Mouse (Mus musculus): ENCODE measurements around the gene Pyy. TPM values are rescaled to one million over a fixed set of nuclear protein-coding genes. Genes with fewer than 3 reads are reported as not detected.
A peak's percentile ranks its signal among the peaks of the same experiment; 100 is the strongest.

The Pyy gene
- polyA plus RNA-seq, 2 experiments: 0.22 TPM; not detected in 1

DNA sequence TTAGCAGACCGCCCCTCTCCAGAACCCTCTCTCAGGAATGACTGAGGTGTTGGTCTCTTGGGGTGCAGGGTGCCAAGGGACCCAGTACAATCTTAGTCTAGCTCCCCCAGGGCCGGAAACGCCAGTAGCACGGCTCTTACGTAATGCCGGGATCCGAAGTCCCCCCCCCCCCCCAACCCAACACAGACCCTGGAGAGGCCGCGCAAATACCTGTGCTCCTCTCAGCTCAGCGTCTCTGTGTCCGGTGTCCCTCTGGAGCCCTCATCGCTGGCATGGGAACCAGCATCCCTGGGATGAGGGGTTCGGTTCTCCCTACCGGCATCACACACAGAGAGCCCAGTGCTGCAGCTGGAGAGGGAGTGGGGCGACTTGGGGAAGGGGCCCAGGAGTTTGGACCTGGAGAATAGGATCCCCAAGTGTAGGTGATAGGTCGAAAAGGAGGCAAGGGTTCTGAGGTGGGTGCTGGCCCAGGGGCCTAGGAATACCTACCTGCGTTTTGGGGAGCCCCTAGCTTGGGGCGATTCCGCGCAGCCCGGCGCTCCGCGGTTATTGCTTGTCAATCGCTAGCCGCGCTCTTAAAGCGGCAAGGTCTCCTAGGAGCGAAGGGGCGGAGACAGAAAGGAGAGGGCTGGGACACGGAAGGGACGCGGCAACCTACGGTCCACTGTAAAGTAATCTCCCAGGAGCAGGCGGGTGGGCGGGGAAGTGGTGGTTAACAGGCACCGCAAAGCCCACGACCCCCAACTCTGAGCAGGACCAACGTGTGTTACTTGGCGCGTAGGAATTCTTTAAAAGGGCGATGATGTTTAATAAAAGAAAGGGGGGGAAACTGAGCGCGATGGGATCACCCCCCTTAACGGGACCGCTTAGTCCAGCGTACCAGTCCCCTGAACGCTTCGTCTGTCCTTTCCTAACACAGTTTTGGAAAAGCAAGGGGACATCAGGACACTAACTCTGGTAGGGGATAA, 19.4 kb downstream of the Pyy start, which contains the start of gene Mpp2:
Gene Mpp2, minus strand, starts transcription at position 585 of the 968 bp plus-strand sequence.
- Histone ChIP-seq H3K4me3 (ENCODE audit: insufficient read depth in 1 of 2, low read depth in 2 of 2, low read length in 2 of 2) (peak within 1 kb of the TSS; percentile 92 to 95), H3K4me2 (ENCODE audit: low read depth) (peak within 1 kb of the TSS; percentile 90), H3K9me3 (ENCODE audit: control insufficient read depth, low read length) (no peaks in the 10 kb centered on the region), H3K9ac (replicated peaks) (peak within 1 kb of the TSS; percentile 98), H3K36me3 (replicated peaks; ENCODE audit: control insufficient read depth, insufficient read depth, low read depth) (peaks cover 2% of the 10 kb centered on the region; the same call in 1 of the 2 replicates), H3K4me1 (replicated peaks; ENCODE audit: control insufficient read depth in 2 of 2, insufficient read depth in 2 of 2, low read length in 1 of 2) (peaks cover 10 to 22% of the 10 kb centered on the region in 2 experiments), H3K27ac (peak within 1 kb of the TSS; percentile 95), H3K27me3 (ENCODE audit: control insufficient read depth, insufficient read depth, low read length) (no peaks in the 10 kb centered on the region)
- WGBS (ENCODE audit: insufficient replicate concordance): under 1% methylated on average over 49 of the region's 49 CpGs
- TF ChIP-seq CTCF (IDR thresholded peaks at IDR 0.05; ENCODE audit: low read depth) (no peak), EP300 (IDR thresholded peaks at IDR 0.05; ENCODE audit: low read depth) (peak; percentile 50)
- ATAC-seq (ENCODE audit: insufficient read depth) (peak; percentile 82), DNase-seq (ENCODE audit: low read depth in 3 of 3, low spot score in 3 of 3) (peak; percentile 87 to 90 (median 89))

DNA sequence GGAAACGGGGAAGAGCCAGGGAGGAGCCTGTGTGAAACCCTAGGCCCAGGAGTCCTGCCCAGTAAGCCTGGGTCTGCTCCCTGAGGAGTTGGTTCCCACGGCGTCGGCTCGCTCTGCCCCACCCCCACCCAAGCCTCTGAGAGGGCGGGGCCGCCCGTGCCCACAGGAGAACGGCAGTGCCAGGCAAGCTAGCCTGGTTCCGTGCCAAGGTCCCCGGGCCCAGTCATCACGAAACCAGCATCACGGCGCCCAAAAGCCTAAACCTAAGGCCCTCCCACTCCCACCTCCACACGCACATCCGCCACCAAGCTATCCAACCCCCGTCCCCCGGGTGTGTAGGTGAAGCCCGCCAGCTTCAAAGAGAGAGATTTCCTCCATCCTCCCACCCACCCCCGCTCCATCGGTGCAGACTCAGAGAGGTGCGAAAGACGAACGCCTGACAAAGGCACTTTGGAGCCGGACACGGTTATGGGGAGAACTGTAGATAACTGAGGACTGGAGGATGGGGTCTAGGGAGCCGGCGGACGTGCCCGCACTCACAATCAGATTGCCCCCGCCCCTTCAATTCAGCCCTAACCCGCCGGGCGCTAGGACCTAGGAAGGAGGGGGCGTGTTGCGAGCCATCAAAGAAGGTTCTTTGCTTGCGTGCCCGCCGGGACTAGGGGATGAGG, 20.4 kb downstream of the Pyy start:
- no peak; the same call in 1 of the 2 replicates for TF ChIP-seq CTCF (IDR thresholded peaks at IDR 0.05; ENCODE audit: low read depth)
- TF ChIP-seq EP300 (IDR thresholded peaks at IDR 0.05; ENCODE audit: low read depth): no peak
- WGBS (ENCODE audit: insufficient replicate concordance): under 1% methylated on average over 39 of the region's 39 CpGs
- ATAC-seq (ENCODE audit: insufficient read depth): peak; percentile 27; the same call in 1 of the 2 replicates

DNA sequence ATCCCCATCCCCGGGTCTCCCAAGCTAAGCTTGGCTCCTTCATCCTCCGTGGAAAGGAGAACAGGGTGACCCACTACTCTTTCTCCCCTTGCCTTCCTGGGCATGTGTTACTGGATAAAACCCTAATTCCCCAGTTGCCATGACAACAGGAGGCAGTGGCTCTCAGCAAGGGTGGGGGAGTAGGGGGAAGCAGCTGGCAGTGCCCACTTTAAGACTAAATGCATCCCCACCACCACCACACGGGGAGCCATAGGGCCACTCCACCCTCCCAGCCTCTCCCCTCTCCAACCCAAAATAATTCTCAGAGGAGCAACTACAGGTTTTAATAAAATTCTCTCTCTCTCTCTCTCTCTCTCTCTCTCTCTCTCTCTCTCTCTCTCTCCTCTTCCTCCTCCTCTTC, 21.3 kb downstream of the Pyy start:
- WGBS (ENCODE audit: insufficient replicate concordance): 22% methylated on average over 3 of the region's 3 CpGs
- Histone ChIP-seq H3K4me2 (ENCODE audit: low read depth) (peak overlapping the region; percentile 90), H3K27me3 (ENCODE audit: control insufficient read depth, insufficient read depth, low read length) (no peaks in the 10 kb centered on the region), H3K9ac (replicated peaks) (peak overlapping the region; percentile 98), H3K9me3 (ENCODE audit: control insufficient read depth, low read length) (no peaks in the 10 kb centered on the region), H3K36me3 (replicated peaks; ENCODE audit: control insufficient read depth, insufficient read depth, low read depth) (peaks cover 2% of the 10 kb centered on the region; the same call in 1 of the 2 replicates), H3K27ac (no peak overlapping the region; the same call in 1 of the 2 replicates), H3K4me3 (ENCODE audit: insufficient read depth in 1 of 2, low read depth in 2 of 2, low read length in 2 of 2) (peak overlapping the region; percentile 92 to 95), H3K4me1 (replicated peaks; ENCODE audit: control insufficient read depth in 2 of 2, insufficient read depth in 2 of 2, low read length in 1 of 2) (peaks cover 16 to 25% of the 10 kb centered on the region in 2 experiments)
- ATAC-seq (ENCODE audit: insufficient read depth) (no peak), DNase-seq (ENCODE audit: low read depth in 3 of 3, low spot score in 3 of 3) (no peak)
- TF ChIP-seq CTCF (IDR thresholded peaks at IDR 0.05; ENCODE audit: low read depth) (peak; percentile 48), EP300 (IDR thresholded peaks at IDR 0.05; ENCODE audit: low read depth) (no peak)

More for the DNA sequence above, 20.4 kb downstream of the Pyy start:
- Histone ChIP-seq H3K4me2 (ENCODE audit: low read depth) (peak overlapping the region; percentile 90), H3K27ac (peak overlapping the region; percentile 95), H3K9ac (replicated peaks) (peak overlapping the region; percentile 98), H3K4me3 (ENCODE audit: insufficient read depth in 1 of 2, low read depth in 2 of 2, low read length in 2 of 2) (peak overlapping the region; percentile 92 to 95), H3K27me3 (ENCODE audit: control insufficient read depth, insufficient read depth, low read length) (no peaks in the 10 kb centered on the region), H3K36me3 (replicated peaks; ENCODE audit: control insufficient read depth, insufficient read depth, low read depth) (peaks cover 2% of the 10 kb centered on the region; the same call in 1 of the 2 replicates), H3K9me3 (ENCODE audit: control insufficient read depth, low read length) (no peaks in the 10 kb centered on the region), H3K4me1 (replicated peaks; ENCODE audit: control insufficient read depth in 2 of 2, insufficient read depth in 2 of 2, low read length in 1 of 2) (peaks cover 14 to 25% of the 10 kb centered on the region in 2 experiments)
- DNase-seq (ENCODE audit: low read depth in 3 of 3, low spot score in 3 of 3): peak in 1 of 3 experiments; percentile 58

DNA sequence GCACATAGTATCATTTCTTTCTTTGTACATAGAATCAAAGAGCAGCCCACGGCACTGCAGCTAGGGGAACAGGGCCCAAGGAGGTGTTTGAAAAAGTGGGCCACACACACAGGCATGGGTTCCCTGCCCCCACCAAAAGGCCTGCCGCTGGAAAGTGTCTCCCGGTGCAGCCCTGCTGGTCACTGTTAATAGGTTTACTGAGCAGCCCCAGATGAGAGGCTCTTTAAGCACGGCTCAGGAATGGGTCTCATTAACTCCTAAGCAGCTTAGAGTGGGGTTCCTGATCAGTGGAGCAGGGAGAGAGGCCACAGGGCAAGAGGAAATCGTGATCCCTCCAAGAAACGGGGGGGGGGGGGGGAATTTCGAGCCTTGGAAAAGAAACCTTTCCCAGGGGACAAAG, 23.5 kb downstream of the Pyy start:
- 77% methylated on average over 7 of the region's 7 CpGs for WGBS (ENCODE audit: insufficient replicate concordance)
- Histone ChIP-seq H3K4me1 (replicated peaks; ENCODE audit: control insufficient read depth in 2 of 2, insufficient read depth in 2 of 2, low read length in 1 of 2) (peaks cover 6 to 15% of the 10 kb centered on the region in 2 experiments), H3K4me2 (ENCODE audit: low read depth) (no peak overlapping the region), H3K27ac (no peak overlapping the region), H3K9ac (replicated peaks) (no peak overlapping the region), H3K4me3 (ENCODE audit: insufficient read depth in 1 of 2, low read depth in 2 of 2, low read length in 2 of 2) (no peak overlapping the region), H3K9me3 (ENCODE audit: control insufficient read depth, low read length) (no peaks in the 10 kb centered on the region), H3K36me3 (replicated peaks; ENCODE audit: control insufficient read depth, insufficient read depth, low read depth) (peaks cover 7% of the 10 kb centered on the region), H3K27me3 (ENCODE audit: control insufficient read depth, insufficient read depth, low read length) (no peaks in the 10 kb centered on the region)
- ATAC-seq (ENCODE audit: insufficient read depth) (no peak), DNase-seq (ENCODE audit: low read depth in 3 of 3, low spot score in 3 of 3) (no peak)
- TF ChIP-seq CTCF (IDR thresholded peaks at IDR 0.05; ENCODE audit: low read depth) (no peak), EP300 (IDR thresholded peaks at IDR 0.05; ENCODE audit: low read depth) (no peak)

Data from liver, embryonic 14.5 days (tissue).